Mouse (Mus musculus) CH12.LX (cell line): ENCODE measurements at regions not wholly inside any gene's neighbourhood (a gene's known extent, or its start where the extent isn't known, plus 50 kb on each side); places are given as distances from the start of the nearest gene placed in this dataset.

Experiments used
- DNase-seq: peaks from one replicate; pipeline ENCODE4 v3.0.0-alpha.2; 2013; ENCODE audit errors: extremely low read depth
- H3K27ac ChIP-seq: 2 replicates; pipeline ENCODE4 v1.5.1; 2012; ENCODE audit warnings: low read depth, mild to moderate bottlenecking, control low read depth, moderate library complexity; ENCODE audit not compliant: insufficient read depth
- H3K27me3 ChIP-seq: replicated peaks from 2 replicates; pipeline ENCODE3; 2012; ENCODE audit warnings: inconsistent platforms
- H3K36me3 ChIP-seq, 2 experiments: replicated peaks in 1 of 2; 2 replicates each; pipeline versions ENCODE3 to v1.6.1; 2012; ENCODE audit warnings: inconsistent platforms in 1 of 2, low read length in 1 of 2, mild to moderate bottlenecking in 1 of 2, mixed read lengths in 1 of 2, moderate library complexity in 1 of 2; ENCODE audit not compliant: control insufficient read depth in 1 of 2, insufficient read depth in 1 of 2
- H3K4me1 ChIP-seq, 2 experiments: 2 replicates each; pipeline ENCODE4 v1.6.1; 2012; ENCODE audit warnings: inconsistent platforms in 1 of 2, moderate library complexity in 1 of 2; ENCODE audit not compliant: insufficient read depth in 2 of 2, control insufficient read depth in 1 of 2
- H3K4me2 ChIP-seq: 2 replicates; pipeline ENCODE4 v1.6.1; 2012; ENCODE audit warnings: low read depth, mild to moderate bottlenecking, control low read depth; ENCODE audit not compliant: poor library complexity, insufficient read depth, severe bottlenecking
- H3K4me3 ChIP-seq, 3 experiments: fragments of 150-350 bp in 1 of 3; sonication (generic) in 1 of 3; replicated peaks in 1 of 3; 2 replicates each; pipeline versions ENCODE3 to v1.5.1; 2011 to 2012; ENCODE audit warnings: low read depth in 2 of 3, low read length in 2 of 3, mild to moderate bottlenecking in 2 of 3, moderate library complexity in 2 of 3, control low read depth in 1 of 3, improper control_type of control experiment in 1 of 3, inconsistent platforms in 1 of 3, mixed read lengths in 1 of 3; ENCODE audit not compliant: poor library complexity in 1 of 3
- H3K79me2 ChIP-seq: replicated peaks from 2 replicates; pipeline ENCODE4 v1.6.1; 2012; ENCODE audit warnings: mild to moderate bottlenecking, moderate library complexity; ENCODE audit not compliant: control insufficient read depth, poor library complexity, insufficient read depth, severe bottlenecking; ENCODE audit errors: extremely low read depth
- H3K9ac ChIP-seq: 2 replicates; pipeline ENCODE4 v1.6.1; 2012; ENCODE audit warnings: low read depth, mild to moderate bottlenecking, control low read depth, moderate library complexity; ENCODE audit not compliant: insufficient read depth
- H3K9me3 ChIP-seq: replicated peaks from 2 replicates; pipeline ENCODE3; 2012; ENCODE audit warnings: low read length, inconsistent platforms, mixed read lengths
- BHLHE40 ChIP-seq: IDR thresholded peaks from 2 replicates; pipeline ENCODE4 v1.6.1; 2011; ENCODE audit warnings: mild to moderate bottlenecking, low read depth, low read length, improper control_type of control experiment
- CHD1 ChIP-seq: IDR thresholded peaks from 2 replicates; pipeline ENCODE4 v1.6.1; 2012; ENCODE audit warnings: low read depth, low read length, improper control_type of control experiment, inconsistent platforms
- CTCF ChIP-seq, 2 experiments: IDR thresholded peaks in 1 of 2; conservative IDR thresholded peaks in 1 of 2; 2 replicates each; pipeline ENCODE4 v1.5.1; 2011 to 2012; ENCODE audit warnings: low read depth in 2 of 2, low read length in 2 of 2, improper control_type of control experiment in 1 of 2, inconsistent platforms in 1 of 2, mild to moderate bottlenecking in 1 of 2, moderate library complexity in 1 of 2
- ELF1 ChIP-seq: IDR thresholded peaks from 2 replicates; pipeline ENCODE4 v1.6.1; 2014; ENCODE audit warnings: low read depth, mild to moderate bottlenecking, inconsistent platforms, low read length, improper control_type of control experiment
- ETS1 ChIP-seq: conservative IDR thresholded peaks from 2 replicates; pipeline ENCODE4 v1.6.1; 2012; ENCODE audit warnings: low read depth, mild to moderate bottlenecking, inconsistent platforms, low read length, improper control_type of control experiment, moderate library complexity
- HCFC1 ChIP-seq: IDR thresholded peaks from 2 replicates; pipeline ENCODE4 v1.6.1; 2012; ENCODE audit warnings: low read depth, mild to moderate bottlenecking, inconsistent platforms, low read length, improper control_type of control experiment
- IRF4 ChIP-seq: IDR thresholded peaks from 2 replicates; pipeline ENCODE4 v1.6.1; 2014; ENCODE audit warnings: low read depth, mild to moderate bottlenecking, inconsistent platforms, low read length, improper control_type of control experiment
- JUN ChIP-seq: IDR thresholded peaks from 2 replicates; pipeline ENCODE4 v1.6.1; 2011; ENCODE audit warnings: low read depth, mild to moderate bottlenecking, low read length, improper control_type of control experiment, moderate library complexity; ENCODE audit not compliant: insufficient read depth
- MAFK ChIP-seq: IDR thresholded peaks from 2 replicates; pipeline ENCODE4 v1.6.1; 2011; ENCODE audit warnings: low read length, improper control_type of control experiment; ENCODE audit not compliant: insufficient replicate concordance
- MEF2A ChIP-seq: IDR thresholded peaks from 2 replicates; pipeline ENCODE4 v1.6.1; 2014; ENCODE audit warnings: low read depth, mild to moderate bottlenecking, inconsistent platforms, low read length, improper control_type of control experiment, borderline replicate concordance
- MXI1 ChIP-seq: IDR thresholded peaks from 2 replicates; pipeline ENCODE4 v1.6.1; 2011; ENCODE audit warnings: mild to moderate bottlenecking, low read depth, low read length, improper control_type of control experiment
- MYC ChIP-seq: IDR thresholded peaks from 2 replicates; pipeline ENCODE4 v1.6.1; 2011; ENCODE audit warnings: low read depth, mild to moderate bottlenecking, improper control_type of control experiment, low read length
- PAX5 ChIP-seq: IDR thresholded peaks from 2 replicates; pipeline ENCODE4 v1.6.1; 2012; ENCODE audit warnings: low read length, inconsistent platforms, mixed read lengths
- POLR2A ChIP-seq: IDR thresholded peaks from 2 replicates; pipeline ENCODE4 v1.6.1; 2011; ENCODE audit warnings: low read depth, mild to moderate bottlenecking, improper control_type of control experiment, low read length
- RAD21 ChIP-seq: IDR thresholded peaks from 2 replicates; pipeline ENCODE4 v1.6.1; 2011; ENCODE audit warnings: low read depth, mild to moderate bottlenecking, low read length, improper control_type of control experiment, moderate library complexity
- SIN3A ChIP-seq: IDR thresholded peaks from 2 replicates; pipeline ENCODE4 v1.6.1; 2012; ENCODE audit warnings: low read length, improper control_type of control experiment, inconsistent platforms
- SMC3 ChIP-seq: IDR thresholded peaks from 2 replicates; pipeline ENCODE4 v1.6.1; 2011; ENCODE audit warnings: low read depth, low read length, improper control_type of control experiment
- USF1 ChIP-seq: IDR thresholded peaks from 2 replicates; pipeline ENCODE4 v1.6.1; 2014; ENCODE audit warnings: low read depth, mild to moderate bottlenecking, inconsistent platforms, low read length, improper control_type of control experiment
- ZC3H11A ChIP-seq: IDR thresholded peaks from 2 replicates; pipeline ENCODE4 v1.6.1; 2012; ENCODE audit warnings: low read depth, mild to moderate bottlenecking, inconsistent platforms, low read length, improper control_type of control experiment
- ZNF384 ChIP-seq: IDR thresholded peaks from 2 replicates; pipeline ENCODE4 v1.6.1; 2012; ENCODE audit warnings: low read depth, low read length, improper control_type of control experiment, inconsistent platforms
- dilution Hi-C: fragments of 300-500 bp; cut with MboI; formaldehyde crosslinking; loops from 2 replicates; pipeline ENCODE4 v1.14.3; 2020; ENCODE audit warnings: low sequenced_read_pairs; ENCODE audit not compliant: extremely low pct_unique_long_range_greater_than_20kb, extremely low pct_ligation_motif_present
- in situ Hi-C: fragments of 300-500 bp; cut with MboI; formaldehyde crosslinking; loops from 3 replicates; pipeline ENCODE4 v1.14.3; 2019; ENCODE audit warnings: low sequenced_read_pairs, low pct_ligation_motif_present, low pct_unique_long_range_greater_than_20kb, mixed read lengths

- H3K27ac ChIP-seq = no peak overlapping the region
- dilution Hi-C loops = no loop called here
- peaks cover 0 to 9% of the 10 kb centered on the region in 2 experiments; a peak in 2 of 4 replicates for H3K4me1 ChIP-seq
- H3K4me3 ChIP-seq = no peak overlapping the region
- peak; percentile 37 for DNase-seq
- TF ChIP-seq HCFC1 = peak; percentile 71
- peak; percentile 38; the same call in 1 of the 2 replicates for TF ChIP-seq MAFK
- no peak for TF ChIP-seq CTCF (conservative IDR thresholded peaks at IDR 0.05 in 1 of 2, IDR thresholded peaks at IDR 0.05 in 1 of 2; ENCODE audit: low read depth in 2 of 2, low read length in 2 of 2)
- peak; percentile 56 for TF ChIP-seq BHLHE40
- no peak for TF ChIP-seq MEF2A
- no peaks in the 10 kb centered on the region for H3K36me3 ChIP-seq
- no peaks in the 10 kb centered on the region for H3K9me3 ChIP-seq
- H3K79me2 ChIP-seq = no peaks in the 10 kb centered on the region
- in situ Hi-C loops = no loop called here
- H3K4me2 ChIP-seq = peak overlapping the region; percentile 44
- H3K9ac ChIP-seq = no peak overlapping the region; the same call in 1 of the 2 replicates
- no peaks in the 10 kb centered on the region for H3K27me3 ChIP-seq
Observed at GRCm38 (mm10) chr19:30289721-30290120, 57.0 kb downstream of the Mbl2 start.

GRCm38 (mm10) chr19:30295263-30295704, 62.5 kb downstream of the Mbl2 start:
- Histone ChIP-seq H3K9me3 (no peaks in the 10 kb centered on the region), H3K27me3 (no peaks in the 10 kb centered on the region), H3K4me1 (no peaks in the 10 kb centered on the region), H3K9ac (no peak overlapping the region), H3K4me3 (no peak overlapping the region), H3K79me2 (no peaks in the 10 kb centered on the region), H3K36me3 (no peaks in the 10 kb centered on the region), H3K27ac (no peak overlapping the region), H3K4me2 (peak overlapping the region; percentile 33; the same call in 1 of the 2 replicates)
- peak; percentile 13 for DNase-seq
- in situ Hi-C loops = no loop called here
- dilution Hi-C loops = no loop called here
- peak; percentile 39 for TF ChIP-seq SMC3
- no peak for TF ChIP-seq IRF4
- TF ChIP-seq MXI1 = no peak
- TF ChIP-seq CTCF (conservative IDR thresholded peaks at IDR 0.05 in 1 of 2, IDR thresholded peaks at IDR 0.05 in 1 of 2; ENCODE audit: low read depth in 2 of 2, low read length in 2 of 2) = peak in 1 of 2 experiments; percentile 68; a peak in 2 of 4 replicates
- TF ChIP-seq MAFK = no peak
- no peak for TF ChIP-seq POLR2A
- TF ChIP-seq ZNF384 = peak; percentile 78
- no peak for TF ChIP-seq ZC3H11A
- no peak for TF ChIP-seq JUN
- TF ChIP-seq CHD1 = no peak
- TF ChIP-seq ELF1 = no peak
- no peak for TF ChIP-seq USF1
- no peak for TF ChIP-seq BHLHE40
- TF ChIP-seq RAD21 = peak; percentile 43
- TF ChIP-seq PAX5 = no peak
- no peak for TF ChIP-seq SIN3A
- TF ChIP-seq ETS1 = no peak
- no peak for TF ChIP-seq MYC
